Mouse (Mus musculus) spleen, adult 2 months (tissue): ENCODE measurements around the gene Ank2.

Source experiments
- CTCF ChIP-seq: fragments of 200-500 bp; IDR thresholded peaks from 2 replicates; pipeline ENCODE4 v1.5.1; 2011; ENCODE audit warnings: mild to moderate bottlenecking, inconsistent platforms; ENCODE audit not compliant: insufficient read depth, insufficient read length, insufficient replicate concordance; ENCODE audit errors: extremely low read depth
- POLR2A ChIP-seq: fragments of 200-500 bp; IDR thresholded peaks from 2 replicates; pipeline ENCODE4 v1.6.1; 2011; ENCODE audit warnings: low read depth, low read length, inconsistent platforms

DNA sequence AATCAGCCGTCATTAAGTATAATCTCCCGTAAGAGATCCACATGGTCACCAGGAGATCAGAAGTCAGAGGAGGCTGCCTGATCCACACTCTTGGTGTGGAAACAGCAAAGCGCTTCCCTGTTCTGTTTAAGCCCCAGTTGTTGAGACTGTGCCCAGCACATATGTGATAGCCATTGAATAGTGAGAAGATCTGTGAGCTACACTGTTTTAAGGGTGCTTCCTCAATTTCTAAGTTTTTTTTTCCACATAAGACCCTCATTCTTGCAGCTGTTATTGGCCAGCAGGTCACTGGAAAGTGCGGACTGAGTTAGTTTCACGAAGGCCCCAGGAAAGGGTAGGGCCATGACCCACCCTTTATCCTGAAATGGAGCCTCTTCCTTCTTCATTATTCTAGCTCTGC, 216.9 kb downstream of the Ank2 start:
- no peak for TF ChIP-seq CTCF
- no peak for TF ChIP-seq POLR2A
